Mouse (Mus musculus) adrenal gland, postnatal 14 days (tissue): Measurements from ENCODE around the gene BC049730. TPM values are rescaled to one million over a fixed set of nuclear protein-coding genes. Genes with fewer than 3 reads are reported as not detected.

Experiments
- DNase-seq: peaks from one replicate; pipeline ENCODE4 v3.0.0; 2021; ENCODE audit warnings: mixed read lengths
- total RNA-seq: library from RNA; stranded (reverse); gene quantifications from 2 replicates; pipeline ENCODE4 v1.2.3, GENCODE M21; 2021

BC049730 gene
- total RNA-seq, 1 experiment from 2014 or later = not detected

DNA sequence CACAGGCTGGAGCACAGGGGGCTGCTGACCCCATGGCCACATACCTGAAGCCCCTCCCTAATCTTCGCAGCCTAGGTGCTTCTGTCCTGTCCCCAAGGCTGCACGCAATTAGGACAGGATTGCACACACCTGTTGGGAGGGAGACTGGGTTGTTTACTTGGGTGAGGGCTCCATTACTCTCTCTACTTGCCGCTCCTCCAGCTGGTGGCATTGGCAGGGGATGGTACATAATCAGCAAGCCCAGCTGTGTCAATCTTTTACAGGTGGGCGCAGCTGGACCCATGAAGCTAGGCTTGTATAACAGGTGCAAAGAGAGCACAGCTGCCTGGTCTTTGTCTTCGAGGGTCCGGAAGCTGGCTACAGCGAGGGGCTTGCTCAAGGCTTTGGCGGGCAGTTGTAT, 53.5 kb downstream of the BC049730 start:
- DNase-seq = no peak

Other genes starting within 250 kb of the BC049730 start
- gene Plaur, start 246.8 kb upstream of the BC049730 start, total RNA-seq = 5.2 and 7.9 TPM in 2 replicates
- gene Cadm4, start 227.2 kb upstream of the BC049730 start, total RNA-seq = 5.7 and 6.4 TPM in 2 replicates
- 6.1 and 7.5 TPM in 2 replicates for gene Zfp428, start 202.2 kb upstream of the BC049730 start, total RNA-seq
- not detected in 2 replicates for gene AC161166.1, start 196.8 kb upstream of the BC049730 start, total RNA-seq
- gene Irgq, start 178.6 kb upstream of the BC049730 start, total RNA-seq = 18.9 and 20.4 TPM in 2 replicates
- gene Pinlyp, start 163.1 kb upstream of the BC049730 start, total RNA-seq = not detected in 2 replicates
- 38.5 and 47.0 TPM in 2 replicates for gene Xrcc1, start 163.0 kb upstream of the BC049730 start, total RNA-seq
- 21.3 and 24.9 TPM in 2 replicates for gene Ethe1, start 121.7 kb upstream of the BC049730 start, total RNA-seq
- gene Zfp575, start 121.6 kb upstream of the BC049730 start, total RNA-seq = 0.48 and 0.94 TPM in 2 replicates
- 3.2 and 4.3 TPM in 2 replicates for gene Phldb3, start 98.5 kb upstream of the BC049730 start, total RNA-seq
- 0.38 and 0.59 TPM in 2 replicates for gene Lypd3, start 72.7 kb upstream of the BC049730 start, total RNA-seq
- gene Tex101, start 32.6 kb upstream of the BC049730 start, total RNA-seq = not detected in 2 replicates
- not detected in 2 replicates for gene Gm4763, start 17.7 kb downstream of the BC049730 start, total RNA-seq
- 0.49 and 0.63 TPM in 2 replicates for gene Cd177, start 51.1 kb downstream of the BC049730 start, total RNA-seq
- gene Ceacam10, start 68.0 kb downstream of the BC049730 start, total RNA-seq = 0.93 TPM in 1 of 2 replicates, not detected in the other
- gene Gm9844, start 153.0 kb downstream of the BC049730 start, total RNA-seq = 1.4 TPM in 1 of 2 replicates, not detected in the other
- not detected in 2 replicates for gene Lypd4, start 160.7 kb downstream of the BC049730 start, total RNA-seq
- not detected in 2 replicates for gene Dmrtc2, start 160.8 kb downstream of the BC049730 start, total RNA-seq
- 750 and 933 TPM in 2 replicates for gene Rps19, start 175.1 kb downstream of the BC049730 start, total RNA-seq
- gene Cd79a, start 188.1 kb downstream of the BC049730 start, total RNA-seq = 6.0 and 35.0 TPM in 2 replicates
- gene Arhgef1, start 193.7 kb downstream of the BC049730 start, total RNA-seq = 94.9 and 164 TPM in 2 replicates
- not detected in 2 replicates for gene Gm4881, start 235.3 kb downstream of the BC049730 start, total RNA-seq